Mouse (Mus musculus) frontal cortex, adult (tissue): ENCODE results near the gene Fam81a.

ENCODE experiments used
- ATAC-seq: cut with Nextera tagmentation; 2 replicates; pipeline ENCODE4 v1.9.2; 2017; ENCODE audit warnings: mild to moderate bottlenecking, moderate library complexity, mixed read lengths; ENCODE audit not compliant: low TSS enrichment

Gene Fam81a

GRCm38 (mm10) chr9:70142460-70142859, at the start of gene Fam81a:
Gene Fam81a, minus strand, starts transcription at chr9:70142560.
- no peak for ATAC-seq

GRCm38 (mm10) chr9:70182639-70183038, 40.3 kb upstream of the Fam81a start:
- ATAC-seq = no peak

GRCm38 (mm10) chr9:70181719-70182118, 39.4 kb upstream of the Fam81a start:
- no peak for ATAC-seq

- ATAC-seq = no peak
Observed at GRCm38 (mm10) chr9:70176291-70176690, 33.9 kb upstream of the Fam81a start.

- no peak for ATAC-seq
Observed at GRCm38 (mm10) chr9:70174896-70175295, 32.5 kb upstream of the Fam81a start.

- no peak for ATAC-seq
Observed at GRCm38 (mm10) chr9:70174291-70174848, 32.0 kb upstream of the Fam81a start.

- no peak for ATAC-seq
Observed at GRCm38 (mm10) chr9:70168973-70169372, 26.6 kb upstream of the Fam81a start.

- peak; percentile 95 for ATAC-seq
Observed at GRCm38 (mm10) chr9:70160071-70160470, 17.7 kb upstream of the Fam81a start.

GRCm38 (mm10) chr9:70147618-70148017, 5.3 kb upstream of the Fam81a start:
- no peak for ATAC-seq

GRCm38 (mm10) chr9:70145426-70145825, 3.1 kb upstream of the Fam81a start:
- ATAC-seq = no peak

GRCm38 (mm10) chr9:70143326-70143725, 966 bp upstream of the Fam81a start:
- ATAC-seq = no peak

GRCm38 (mm10) chr9:70141885-70142326, 454 bp downstream of the Fam81a start:
- ATAC-seq = peak; percentile 63

- peak; percentile 79 for ATAC-seq
Observed at GRCm38 (mm10) chr9:70140871-70141796, 1.2 kb downstream of the Fam81a start.

GRCm38 (mm10) chr9:70140340-70140739, 2.0 kb downstream of the Fam81a start:
- ATAC-seq = no peak

GRCm38 (mm10) chr9:70139331-70139885, 3.0 kb downstream of the Fam81a start:
- ATAC-seq = no peak

GRCm38 (mm10) chr9:70138511-70138910, 3.8 kb downstream of the Fam81a start:
- ATAC-seq = no peak

- no peak for ATAC-seq
Observed at GRCm38 (mm10) chr9:70137991-70138390, 4.4 kb downstream of the Fam81a start.

- no peak for ATAC-seq
Observed at GRCm38 (mm10) chr9:70135186-70135585, 7.2 kb downstream of the Fam81a start.

GRCm38 (mm10) chr9:70134716-70135115, 7.6 kb downstream of the Fam81a start:
- no peak for ATAC-seq

- ATAC-seq = peak; percentile 58
Observed at GRCm38 (mm10) chr9:70134215-70134614, 8.1 kb downstream of the Fam81a start.

- no peak for ATAC-seq
Observed at GRCm38 (mm10) chr9:70130786-70131185, 11.6 kb downstream of the Fam81a start.

GRCm38 (mm10) chr9:70111869-70112286, 30.5 kb downstream of the Fam81a start:
- peak; percentile 83 for ATAC-seq

GRCm38 (mm10) chr9:70110871-70111270, 31.5 kb downstream of the Fam81a start:
- no peak for ATAC-seq
